Comparison of ENCODE assay signal across 18 mouse cellular contexts in genomic region chr9:56646227-56647025, GRCm38 (mm10).
"Had no signal": no experiment of that assay in that cellular context is flagged by ENCODE, and none has a peak within 500 bp of the region (broad histone marks: within the 10 kb centered on the region; RNA-seq: fewer than 3 reads in every experiment).

No protein-coding gene starts in this region.

- H3K4me1 ChIP-seq: intestine, embryonic 15.5 days; liver, embryonic 13.5 days had no signal

- H3K9ac ChIP-seq: intestine, embryonic 15.5 days; kidney, embryonic 15.5 days; liver, embryonic 13.5 days; midbrain, embryonic 12.5 days; neural tube, embryonic 13.5 days had no signal

- ATAC-seq: intestine, embryonic 15.5 days; midbrain, embryonic 16.5 days had no signal

- DNase-seq: kidney, adult 11 months; kidney, adult 8-10 months; kidney, postnatal 10 days; kidney, postnatal 36 days; liver, embryonic 13.5 days; lung, adult 2 months; lung, postnatal 14 days; lung, postnatal 4 days; retina, postnatal 1 day; right cerebral cortex, postnatal 14 days; thymus, adult 18-20 months; thymus, postnatal 36 days had no signal

- H3K27ac ChIP-seq: intestine, embryonic 15.5 days; kidney, embryonic 15.5 days; liver, embryonic 13.5 days; midbrain, embryonic 12.5 days; neural tube, embryonic 13.5 days had no signal

- H3K36me3 ChIP-seq: intestine, embryonic 15.5 days; kidney, embryonic 15.5 days; liver, embryonic 13.5 days; midbrain, embryonic 12.5 days; neural tube, embryonic 13.5 days had no signal

- H3K9me3 ChIP-seq: intestine, embryonic 15.5 days; kidney, embryonic 15.5 days; liver, embryonic 13.5 days; midbrain, embryonic 12.5 days; neural tube, embryonic 13.5 days had no signal

- H3K4me3 ChIP-seq: intestine, embryonic 15.5 days; kidney, embryonic 15.5 days; liver, embryonic 13.5 days; midbrain, embryonic 12.5 days; myocyte; neural tube, embryonic 13.5 days had no signal

- H3K4me2 ChIP-seq: intestine, embryonic 15.5 days; kidney, embryonic 15.5 days; liver, embryonic 13.5 days; midbrain, embryonic 12.5 days; neural tube, embryonic 13.5 days had no signal

- H3K27me3 ChIP-seq: intestine, embryonic 15.5 days; liver, embryonic 13.5 days had no signal
